Mouse (Mus musculus): Measurements from ENCODE around the gene Wnk4.

GRCm38 (mm10) chr11:101276319-101277070, 16.1 kb downstream of the Wnk4 start:
- TF ChIP-seq CTCF (IDR thresholded peaks at IDR 0.05; ENCODE audit: control insufficient read depth, insufficient read depth, insufficient read length) (no peak), MAX (IDR thresholded peaks at IDR 0.05) (no peak), USF1 (IDR thresholded peaks at IDR 0.05; ENCODE audit: low read depth) (no peak), CEBPB (IDR thresholded peaks at IDR 0.05; ENCODE audit: low read depth) (no peak), MYOG (IDR thresholded peaks at IDR 0.05; ENCODE audit: control insufficient read depth, extremely low read depth, insufficient read length) (no peak), FOSL1 (IDR thresholded peaks at IDR 0.05; ENCODE audit: insufficient read depth, low read length, poor library complexity, severe bottlenecking) (no peak), MYOD1 (IDR thresholded peaks at IDR 0.05; ENCODE audit: control insufficient read depth, insufficient read length, low read depth) (no peak)
